ENCODE assay signal across 30 mouse cellular contexts in genomic region chr19:38615356-38615755, GRCm38 (mm10).
A peak's percentile ranks its signal among the peaks of the same experiment; 100 is the strongest.
DNase-seq lines count a peak whose midpoint lies in the region; ATAC-seq and TF ChIP-seq lines count a peak whose summit lies in the region.
"Had no signal": no experiment of that assay in that cellular context is flagged by ENCODE, and none has a peak within 500 bp of the region (broad histone marks: within the 10 kb centered on the region; RNA-seq: fewer than 3 reads in every experiment).

No protein-coding gene starts in this region.

- no peak for DNase-seq in heart, postnatal 0 days (ENCODE audit: low spot score)
- no peak for DNase-seq in heart, postnatal 14 days
- DNase-seq in kidney, postnatal 0 days (ENCODE audit: low spot score) = peak; percentile 24
- DNase-seq in kidney, postnatal 36 days = no peak
- DNase-seq in ES-CJ7 (ENCODE audit: low read depth, low spot score) = peak; percentile 16
- DNase-seq in MEL (ENCODE audit: low read depth, low spot score) = peak; percentile 3
- no peak for DNase-seq in thymus, postnatal 0 days (ENCODE audit: low spot score)
- DNase-seq: adrenal gland, adult 2 months; adrenal gland, postnatal 36 days; cerebellum, adult 18-20 months; cerebellum, postnatal 10 days; gastrocnemius, adult 2 months; gastrocnemius, postnatal 36 days; heart, postnatal 10 days; right cerebral cortex, adult 18-20 months; spleen, adult 18-20 months; thymus, postnatal 36 days had no signal

- H3K4me2 ChIP-seq in heart, postnatal 0 days (ENCODE audit: low read depth, low read length) = no peak overlapping the region
- H3K4me2 ChIP-seq in kidney, postnatal 0 days (ENCODE audit: low read length) = no peak overlapping the region
- H3K4me2 ChIP-seq: hindbrain, embryonic 12.5 days; limb, embryonic 12.5 days; liver, embryonic 15.5 days; lung, embryonic 15.5 days had no signal

- no peaks in the 10 kb centered on the region for H3K79me2 ChIP-seq in MEL (ENCODE audit: control insufficient read depth, insufficient read depth, low read length, poor library complexity)

- H3K4me1 ChIP-seq in heart, postnatal 0 days (ENCODE audit: control insufficient read depth, insufficient read depth) = peaks cover 18% of the 10 kb centered on the region
- H3K4me1 ChIP-seq in kidney, postnatal 0 days (replicated peaks; ENCODE audit: insufficient read depth, low read length) = no peaks in the 10 kb centered on the region
- no peaks in the 10 kb centered on the region for H3K4me1 ChIP-seq in MEL (ENCODE audit: control insufficient read depth in 1 of 2, insufficient read depth in 2 of 2, low read length in 2 of 2)
- H3K4me1 ChIP-seq: limb, embryonic 12.5 days; liver, embryonic 15.5 days had no signal

- H3K9me3 ChIP-seq in heart, postnatal 0 days (replicated peaks; ENCODE audit: control insufficient read depth, low read length) = no peaks in the 10 kb centered on the region
- no peaks in the 10 kb centered on the region for H3K9me3 ChIP-seq in kidney, postnatal 0 days (replicated peaks; ENCODE audit: low read length)
- H3K9me3 ChIP-seq in MEL (replicated peaks; ENCODE audit: insufficient read depth, low read length) = no peaks in the 10 kb centered on the region
- H3K9me3 ChIP-seq: hindbrain, embryonic 12.5 days; limb, embryonic 12.5 days; liver, embryonic 15.5 days; lung, embryonic 15.5 days had no signal

- intact Hi-C loops in heart, postnatal 14 days (cut with DNase I) = no loop called here

- no peak for TF ChIP-seq POLR2A in MEL (IDR thresholded peaks at IDR 0.05; ENCODE audit: control insufficient read depth in 1 of 2, insufficient read depth in 1 of 2, low read depth in 1 of 2, low read length in 2 of 2, poor library complexity in 1 of 2)

- ATAC-seq in heart, postnatal 0 days (ENCODE audit: insufficient read depth, low read depth) = 0 out of 2 replicates have a peak, but pooled peaks have one; percentile 14
- no peak for ATAC-seq in kidney, postnatal 0 days (replicated peaks; ENCODE audit: low FRiP score, low read depth)
- ATAC-seq: CD4-positive, CD25-positive, alpha-beta regulatory T cell, adult 4 months; forebrain, embryonic 16.5 days; intestine, postnatal 0 days; midbrain, embryonic 16.5 days; Patski had no signal

- 43% methylated on average over 6 of the region's 6 CpGs for WGBS in heart, postnatal 0 days
- 29% methylated on average over 6 of the region's 6 CpGs for WGBS in kidney, postnatal 0 days

- no peak for TF ChIP-seq CTCF in heart, postnatal 0 days (IDR thresholded peaks at IDR 0.05; ENCODE audit: low read depth)
- no peak for TF ChIP-seq CTCF in kidney, postnatal 0 days (IDR thresholded peaks at IDR 0.05; ENCODE audit: low read depth)
- no peak for TF ChIP-seq CTCF in MEL (IDR thresholded peaks at IDR 0.05 in 2 of 3, conservative IDR thresholded peaks at IDR 0.05 in 1 of 3; ENCODE audit: control insufficient read depth in 1 of 3, insufficient read depth in 1 of 3, low read depth in 2 of 3, low read length in 3 of 3, poor library complexity in 1 of 3, severe bottlenecking in 1 of 3)

- no peak for TF ChIP-seq RAD21 in MEL (IDR thresholded peaks at IDR 0.05; ENCODE audit: low read depth, low read length)

- no peak overlapping the region for H3K9ac ChIP-seq in heart, postnatal 0 days (replicated peaks; ENCODE audit: low read depth, low read length)
- H3K9ac ChIP-seq in kidney, postnatal 0 days (ENCODE audit: low read depth, low read length) = no peak overlapping the region
- no peak overlapping the region for H3K9ac ChIP-seq in MEL (ENCODE audit: control insufficient read depth, low read depth, low read length, poor library complexity, severe bottlenecking)
- H3K9ac ChIP-seq: hindbrain, embryonic 12.5 days; limb, embryonic 12.5 days; liver, embryonic 15.5 days; lung, embryonic 15.5 days had no signal

- H3K4me3 ChIP-seq in heart, postnatal 0 days (ENCODE audit: low read depth, low read length) = no peak overlapping the region
- no peak overlapping the region for H3K4me3 ChIP-seq in kidney, postnatal 0 days (replicated peaks; ENCODE audit: low read depth, low read length)
- no peak overlapping the region for H3K4me3 ChIP-seq in MEL (ENCODE audit: control insufficient read depth in 1 of 2, insufficient read depth in 1 of 2, low read depth in 2 of 2, low read length in 2 of 2)
- H3K4me3 ChIP-seq: erythroblast, embryonic 14.5 days; gastrocnemius, adult 2 months; hindbrain, embryonic 12.5 days; layer of hippocampus, adult 2 months; left cerebral cortex, adult 2 months; limb, embryonic 12.5 days; liver, embryonic 15.5 days; lung, embryonic 15.5 days had no signal

- 0 out of 2 replicates have a peak overlapping the region, but pooled peaks have one; percentile 9 for H3K27ac ChIP-seq in heart, postnatal 0 days (ENCODE audit: low read depth)
- no peak overlapping the region for H3K27ac ChIP-seq in kidney, postnatal 0 days
- no peak overlapping the region for H3K27ac ChIP-seq in MEL (ENCODE audit: control insufficient read depth, low read depth, low read length)
- H3K27ac ChIP-seq: gastrocnemius, adult 2 months; hindbrain, embryonic 12.5 days; layer of hippocampus, adult 2 months; left cerebral cortex, adult 2 months; limb, embryonic 12.5 days; liver, embryonic 15.5 days; lung, embryonic 15.5 days; macrophage had no signal

- no peak for TF ChIP-seq EP300 in heart, postnatal 0 days (IDR thresholded peaks at IDR 0.05; ENCODE audit: low read depth)
- no peak for TF ChIP-seq EP300 in MEL (IDR thresholded peaks at IDR 0.05; ENCODE audit: low read depth in 1 of 2, low read length in 2 of 2)

- H3K27me3 ChIP-seq in heart, postnatal 0 days (ENCODE audit: control insufficient read depth, insufficient read depth, low read length) = no peaks in the 10 kb centered on the region
- no peaks in the 10 kb centered on the region for H3K27me3 ChIP-seq in kidney, postnatal 0 days (ENCODE audit: insufficient read depth, low read length)
- no peaks in the 10 kb centered on the region for H3K27me3 ChIP-seq in MEL (ENCODE audit: control insufficient read depth in 1 of 2, insufficient read depth in 2 of 2, low read length in 2 of 2)
- H3K27me3 ChIP-seq: hindbrain, embryonic 12.5 days; limb, embryonic 12.5 days; liver, embryonic 15.5 days; lung, embryonic 15.5 days; Patski had no signal

- no peaks in the 10 kb centered on the region for H3K36me3 ChIP-seq in heart, postnatal 0 days (replicated peaks; ENCODE audit: control insufficient read depth, insufficient read depth, low read length)
- H3K36me3 ChIP-seq in kidney, postnatal 0 days (ENCODE audit: insufficient read depth, low read length) = no peaks in the 10 kb centered on the region
- no peaks in the 10 kb centered on the region for H3K36me3 ChIP-seq in MEL (ENCODE audit: control insufficient read depth in 1 of 2, insufficient read depth in 2 of 2, low read length in 2 of 2)
- H3K36me3 ChIP-seq: hindbrain, embryonic 12.5 days; limb, embryonic 12.5 days; liver, embryonic 15.5 days; lung, embryonic 15.5 days had no signal

TF ChIP-seq in MEL, 35 proteins besides CTCF, POLR2A, EP300 and RAD21:
- no peak for TF ChIP-seq SMC3 (IDR thresholded peaks at IDR 0.05; ENCODE audit: low read depth, low read length)
- no peak for TF ChIP-seq MYC (IDR thresholded peaks at IDR 0.05; ENCODE audit: low read depth, low read length)
- TF ChIP-seq MAX (IDR thresholded peaks at IDR 0.05; ENCODE audit: low read length) = no peak
- no peak for TF ChIP-seq MAZ (IDR thresholded peaks at IDR 0.05; ENCODE audit: low read depth, low read length)
- TF ChIP-seq RCOR1 (IDR thresholded peaks at IDR 0.05; ENCODE audit: low read depth, low read length) = no peak
- no peak for TF ChIP-seq TCF12 (IDR thresholded peaks at IDR 0.05; ENCODE audit: low read depth, low read length)
- no peak for TF ChIP-seq CHD2 (IDR thresholded peaks at IDR 0.05; ENCODE audit: low read length)
- no peak for TF ChIP-seq USF2 (IDR thresholded peaks at IDR 0.05; ENCODE audit: borderline replicate concordance in 1 of 2, insufficient read depth in 1 of 2, low read depth in 1 of 2, low read length in 2 of 2)
- TF ChIP-seq MYB (IDR thresholded peaks at IDR 0.05; ENCODE audit: low read depth, low read length) = no peak
- no peak for TF ChIP-seq ZKSCAN1 (IDR thresholded peaks at IDR 0.05; ENCODE audit: low read depth, low read length)
- TF ChIP-seq JUND (IDR thresholded peaks at IDR 0.05; ENCODE audit: low read depth, low read length) = no peak
- no peak for TF ChIP-seq POLR2AphosphoS5 (IDR thresholded peaks at IDR 0.05; ENCODE audit: borderline replicate concordance, low read depth, low read length)
- TF ChIP-seq GATA1 (IDR thresholded peaks at IDR 0.05; ENCODE audit: low read depth, low read length) = no peak
- TF ChIP-seq HCFC1 (IDR thresholded peaks at IDR 0.05; ENCODE audit: low read depth, low read length) = no peak
- TF ChIP-seq USF1 (IDR thresholded peaks at IDR 0.05; ENCODE audit: low read depth, low read length) = no peak
- TF ChIP-seq GABPA (IDR thresholded peaks at IDR 0.05; ENCODE audit: low read depth, low read length) = no peak
- TF ChIP-seq ZC3H11A (IDR thresholded peaks at IDR 0.05; ENCODE audit: low read depth, low read length) = no peak
- no peak for TF ChIP-seq UBTF (IDR thresholded peaks at IDR 0.05; ENCODE audit: borderline replicate concordance, insufficient read depth, low read depth, low read length)
- TF ChIP-seq SIN3A (IDR thresholded peaks at IDR 0.05; ENCODE audit: low read length) = no peak

Comparison
In these comparisons a context has a peak if more than half of its experiments do, and no peak if none do; other contexts are left out.
1. DNase-seq: peak in kidney, postnatal 0 days (single experiment), ES-CJ7 (single experiment) and MEL (single experiment); none in heart, postnatal 0 days (single experiment), heart, postnatal 14 days (0 of 2), kidney, postnatal 36 days (0 of 2) and thymus, postnatal 0 days (single experiment).